ENCODE assay signal across 9 mouse cellular contexts in genomic region chr4:47234667-47235267, GRCm38 (mm10). TPM values are rescaled to one million over a fixed set of nuclear protein-coding genes. Genes with fewer than 3 reads are reported as not detected.
DNase-seq lines count a peak whose midpoint lies in the region; ATAC-seq lines count a peak whose summit lies in the region.
"Had no signal": no experiment of that assay in that cellular context is flagged by ENCODE, and none has a peak within 500 bp of the region (broad histone marks: within the 10 kb centered on the region; RNA-seq: fewer than 3 reads in every experiment).

No protein-coding gene starts in this region.

- peaks cover 16% of the 10 kb centered on the region for H3K4me1 ChIP-seq in forebrain, embryonic 16.5 days (replicated peaks; ENCODE audit: control insufficient read depth, insufficient read depth, low read length)
- H3K4me1 ChIP-seq in hindbrain, embryonic 12.5 days: peaks cover 14% of the 10 kb centered on the region; the same call in 1 of the 2 replicates
- H3K4me1 ChIP-seq: liver, embryonic 15.5 days had no signal

- H3K4me3 ChIP-seq in forebrain, embryonic 16.5 days (replicated peaks; ENCODE audit: low read length): no peak overlapping the region
- no peak overlapping the region for H3K4me3 ChIP-seq in hindbrain, embryonic 12.5 days
- H3K4me3 ChIP-seq: liver, embryonic 15.5 days had no signal

- peak; percentile 51 for ATAC-seq in forebrain, embryonic 16.5 days
- ATAC-seq in hindbrain, embryonic 12.5 days (ENCODE audit: low FRiP score): peak; percentile 50

- 23% methylated on average over 17 of the region's 17 CpGs for WGBS in forebrain, embryonic 16.5 days
- 26% methylated on average over 17 of the region's 17 CpGs for WGBS in hindbrain, embryonic 12.5 days

- H3K27me3 ChIP-seq in forebrain, embryonic 16.5 days (replicated peaks; ENCODE audit: control insufficient read depth, insufficient read depth, low read length): no peaks in the 10 kb centered on the region
- no peaks in the 10 kb centered on the region for H3K27me3 ChIP-seq in hindbrain, embryonic 12.5 days
- H3K27me3 ChIP-seq: liver, embryonic 15.5 days had no signal

- 0 out of 2 replicates have a peak overlapping the region, but pooled peaks have one; percentile 15 for H3K27ac ChIP-seq in forebrain, embryonic 16.5 days (ENCODE audit: low read length)
- no peak overlapping the region for H3K27ac ChIP-seq in hindbrain, embryonic 12.5 days
- H3K27ac ChIP-seq: liver, embryonic 15.5 days had no signal

- H3K36me3 ChIP-seq in forebrain, embryonic 16.5 days (ENCODE audit: control insufficient read depth, insufficient read depth): no peaks in the 10 kb centered on the region
- no peaks in the 10 kb centered on the region for H3K36me3 ChIP-seq in hindbrain, embryonic 12.5 days
- H3K36me3 ChIP-seq: liver, embryonic 15.5 days had no signal

- peak; percentile 63 for DNase-seq in MN1 (ENCODE audit: low spot score)
- DNase-seq in cerebellum, adult 11 months: peak; percentile 40
- DNase-seq in layer of hippocampus, postnatal 14 days (ENCODE audit: low spot score in 2 of 2): peak; percentile 72 to 79
- peak; percentile 83 to 84 for DNase-seq in lung, postnatal 4 days
- DNase-seq in retina, postnatal 7 days (ENCODE audit: low read depth, low spot score): peak; percentile 43
- DNase-seq in urinary bladder, adult 18-20 months (ENCODE audit: low spot score in 2 of 2): peak; percentile 58 to 66

- no peak overlapping the region for H3K4me2 ChIP-seq in forebrain, embryonic 16.5 days (ENCODE audit: low read length)
- no peak overlapping the region for H3K4me2 ChIP-seq in hindbrain, embryonic 12.5 days (replicated peaks)
- H3K4me2 ChIP-seq: liver, embryonic 15.5 days had no signal

- H3K9ac ChIP-seq in forebrain, embryonic 16.5 days (replicated peaks; ENCODE audit: low read depth, low read length): no peak overlapping the region
- no peak overlapping the region for H3K9ac ChIP-seq in hindbrain, embryonic 12.5 days
- H3K9ac ChIP-seq: liver, embryonic 15.5 days had no signal

- no peaks in the 10 kb centered on the region for H3K9me3 ChIP-seq in forebrain, embryonic 16.5 days (ENCODE audit: control insufficient read depth, low read length)
- H3K9me3 ChIP-seq in hindbrain, embryonic 12.5 days (replicated peaks): no peaks in the 10 kb centered on the region
- H3K9me3 ChIP-seq: liver, embryonic 15.5 days had no signal

RNA-seq across cellular contexts. Expression of gene Col15a1, which starts 26.8 kb away (rescaled TPM):
- polyA plus RNA-seq in forebrain, embryonic 16.5 days (2015; fragmentation: Nextera tagmentation; extraction: Ambion mirVana): 2.8 and 2.9 TPM in 2 replicates
- 7.3 and 9.2 TPM in 2 replicates for polyA plus RNA-seq in hindbrain, embryonic 12.5 days (2016; fragmentation: Nextera tagmentation; extraction: Ambion mirVana)
- total RNA-seq in layer of hippocampus, postnatal 14 days (2021): 10 to 100 TPM; 13.9 to 15.1 TPM
